Mouse (Mus musculus): ENCODE data around the gene Cacna2d3. TPM values are rescaled to one million over a fixed set of nuclear protein-coding genes. Genes with fewer than 3 reads are reported as not detected.

Cacna2d3 gene
- total and polyA plus RNA-seq, 3 experiments = 0.61 to 0.78 (median 0.70) TPM

- 65% methylated on average over 4 of the region's 4 CpGs for WGBS
Measured at GRCm38 (mm10) chr14:29021295-29021694, 700.4 kb downstream of the Cacna2d3 start.

GRCm38 (mm10) chr14:29018316-29019000, 703.2 kb downstream of the Cacna2d3 start:
- Histone ChIP-seq H3K9ac (ENCODE audit: low read depth, low read length) (peak overlapping the region; percentile 56), H3K4me1 (ENCODE audit: control insufficient read depth, insufficient read depth, low read length) (no peaks in the 10 kb centered on the region), H3K27ac (peak overlapping the region; percentile 84), H3K36me3 (ENCODE audit: control insufficient read depth, insufficient read depth, low read length) (no peaks in the 10 kb centered on the region), H3K79me2 (replicated peaks; ENCODE audit: control insufficient read depth, insufficient read depth, low read length) (no peaks in the 10 kb centered on the region), H3K27me3 (ENCODE audit: control insufficient read depth, insufficient read depth, low read length) (no peaks in the 10 kb centered on the region), H3K4me3 (peak overlapping the region; percentile 46)
- intact Hi-C loops (cut with DNase I) = no loop called here
- 42% methylated on average over 7 of the region's 7 CpGs for WGBS
- no peak for DNase-seq
- no peak for TF ChIP-seq CTCF (IDR thresholded peaks at IDR 0.05)
- no peak for TF ChIP-seq EP300 (IDR thresholded peaks at IDR 0.05; ENCODE audit: insufficient read depth, low read depth, low read length)
- TF ChIP-seq POLR2A (IDR thresholded peaks at IDR 0.05; ENCODE audit: insufficient read depth, low read depth, low read length) = no peak

More at GRCm38 (mm10) chr14:29021295-29021694, 700.4 kb downstream of the Cacna2d3 start:
- TF ChIP-seq EP300 (IDR thresholded peaks at IDR 0.05; ENCODE audit: insufficient read depth, low read depth, low read length) (no peak), POLR2A (IDR thresholded peaks at IDR 0.05; ENCODE audit: insufficient read depth, low read depth, low read length) (peak; percentile 52; the same call in 1 of the 2 replicates)
- Histone ChIP-seq H3K36me3 (ENCODE audit: control insufficient read depth, insufficient read depth, low read length) (no peaks in the 10 kb centered on the region), H3K9ac (ENCODE audit: low read depth, low read length) (peak overlapping the region; percentile 60), H3K27ac (peak overlapping the region; percentile 84), H3K4me3 (0 out of 2 replicates have a peak overlapping the region, but pooled peaks have one; percentile 18), H3K79me2 (replicated peaks; ENCODE audit: control insufficient read depth, insufficient read depth, low read length) (no peaks in the 10 kb centered on the region), H3K4me1 (ENCODE audit: control insufficient read depth, insufficient read depth, low read length) (no peaks in the 10 kb centered on the region), H3K27me3 (ENCODE audit: control insufficient read depth, insufficient read depth, low read length) (no peaks in the 10 kb centered on the region)
- intact Hi-C loops (cut with DNase I) = no loop called here
- no peak for DNase-seq

DNA sequence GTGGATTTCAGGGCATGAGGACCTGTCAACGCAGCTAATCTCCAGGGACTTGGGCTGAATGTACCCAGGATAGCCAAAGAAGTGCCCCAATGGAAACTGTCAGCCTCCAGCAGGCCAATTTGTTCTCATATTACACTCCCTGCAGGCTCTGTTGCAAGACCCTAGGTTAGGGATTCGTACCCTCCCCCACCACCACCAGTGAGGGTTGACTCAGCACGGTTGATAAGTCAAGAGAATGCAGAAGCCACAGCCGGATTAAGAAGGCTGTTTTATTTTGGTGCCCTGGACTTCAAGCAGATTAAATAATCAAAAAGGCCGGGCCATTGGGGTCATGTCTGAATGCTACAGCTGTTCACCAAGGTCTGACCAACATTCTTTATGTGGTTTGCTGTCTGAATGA, 703.8 kb downstream of the Cacna2d3 start, which contains the start of gene Lrtm1:
Gene Lrtm1, plus strand, starts transcription at position 326 of the 400 bp plus-strand sequence.
- Histone ChIP-seq H3K79me2 (replicated peaks; ENCODE audit: control insufficient read depth, insufficient read depth, low read length) (no peaks in the 10 kb centered on the region), H3K4me1 (ENCODE audit: control insufficient read depth, insufficient read depth, low read length) (no peaks in the 10 kb centered on the region), H3K27ac (peak within 1 kb of the TSS; percentile 84), H3K9ac (ENCODE audit: low read depth, low read length) (peak within 1 kb of the TSS; percentile 56), H3K27me3 (ENCODE audit: control insufficient read depth, insufficient read depth, low read length) (no peaks in the 10 kb centered on the region), H3K4me3 (peak within 1 kb of the TSS; percentile 46), H3K36me3 (ENCODE audit: control insufficient read depth, insufficient read depth, low read length) (no peaks in the 10 kb centered on the region)
- WGBS = 23% methylated on average over 5 of the region's 5 CpGs
- peak; percentile 36 to 76 for DNase-seq
- no peak for TF ChIP-seq POLR2A (IDR thresholded peaks at IDR 0.05; ENCODE audit: insufficient read depth, low read depth, low read length)
- TF ChIP-seq EP300 (IDR thresholded peaks at IDR 0.05; ENCODE audit: insufficient read depth, low read depth, low read length) = peak; percentile 69; the same call in 1 of the 2 replicates
- intact Hi-C loops (cut with DNase I) = no loop called here

GRCm38 (mm10) chr14:29015896-29016295, 705.8 kb downstream of the Cacna2d3 start:
- no peak for TF ChIP-seq POLR2A (IDR thresholded peaks at IDR 0.05; ENCODE audit: insufficient read depth, low read depth, low read length)
- TF ChIP-seq CTCF (IDR thresholded peaks at IDR 0.05) = no peak
- no peak for TF ChIP-seq EP300 (IDR thresholded peaks at IDR 0.05; ENCODE audit: insufficient read depth, low read depth, low read length)
- Histone ChIP-seq H3K4me3 (no peak overlapping the region), H3K27me3 (ENCODE audit: control insufficient read depth, insufficient read depth, low read length) (no peaks in the 10 kb centered on the region), H3K9ac (ENCODE audit: low read depth, low read length) (no peak overlapping the region), H3K79me2 (replicated peaks; ENCODE audit: control insufficient read depth, insufficient read depth, low read length) (no peaks in the 10 kb centered on the region), H3K36me3 (ENCODE audit: control insufficient read depth, insufficient read depth, low read length) (no peaks in the 10 kb centered on the region), H3K27ac (no peak overlapping the region), H3K4me1 (ENCODE audit: control insufficient read depth, insufficient read depth, low read length) (no peaks in the 10 kb centered on the region)
- DNase-seq = no peak
- intact Hi-C loops (cut with DNase I) = no loop called here
- WGBS = 72% methylated on average over 5 of the region's 5 CpGs

- no peak for TF ChIP-seq EP300 (IDR thresholded peaks at IDR 0.05; ENCODE audit: insufficient read depth, low read depth, low read length)
- TF ChIP-seq POLR2A (IDR thresholded peaks at IDR 0.05; ENCODE audit: insufficient read depth, low read depth, low read length) = no peak
- no peak for TF ChIP-seq CTCF (IDR thresholded peaks at IDR 0.05)
- Histone ChIP-seq H3K9ac (ENCODE audit: low read depth, low read length) (no peak overlapping the region), H3K27ac (no peak overlapping the region), H3K27me3 (ENCODE audit: control insufficient read depth, insufficient read depth, low read length) (no peaks in the 10 kb centered on the region), H3K36me3 (ENCODE audit: control insufficient read depth, insufficient read depth, low read length) (no peaks in the 10 kb centered on the region), H3K4me1 (ENCODE audit: control insufficient read depth, insufficient read depth, low read length) (no peaks in the 10 kb centered on the region), H3K79me2 (replicated peaks; ENCODE audit: control insufficient read depth, insufficient read depth, low read length) (no peaks in the 10 kb centered on the region), H3K4me3 (no peak overlapping the region)
- WGBS = 44% methylated on average over 2 of the region's 2 CpGs
- intact Hi-C loops (cut with DNase I) = no loop called here
- no peak for DNase-seq
Measured at GRCm38 (mm10) chr14:29014680-29015079, 707.0 kb downstream of the Cacna2d3 start.

DNA sequence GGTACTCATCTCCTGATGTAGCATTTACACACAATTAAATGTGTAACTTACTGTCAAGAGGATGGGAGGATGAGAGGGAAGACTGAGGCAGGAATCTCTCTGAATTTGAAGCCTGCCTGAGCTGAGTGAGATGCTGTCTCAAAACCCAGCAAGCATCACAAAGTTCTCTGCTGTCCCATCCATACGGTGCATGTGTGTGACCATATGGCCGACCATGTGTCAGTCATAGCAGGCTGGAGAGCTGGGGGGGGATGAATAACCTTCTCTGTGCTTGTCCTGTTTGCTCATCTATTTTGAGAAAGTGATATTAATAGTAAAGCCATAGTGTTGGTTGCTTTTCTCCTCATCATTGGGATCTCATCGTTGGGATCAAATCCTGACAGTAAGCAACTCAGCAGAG, 708.5 kb downstream of the Cacna2d3 start:
- Histone ChIP-seq H3K79me2 (replicated peaks; ENCODE audit: control insufficient read depth, insufficient read depth, low read length) (no peaks in the 10 kb centered on the region), H3K27ac (no peak overlapping the region), H3K27me3 (ENCODE audit: control insufficient read depth, insufficient read depth, low read length) (no peaks in the 10 kb centered on the region), H3K36me3 (ENCODE audit: control insufficient read depth, insufficient read depth, low read length) (no peaks in the 10 kb centered on the region), H3K9ac (ENCODE audit: low read depth, low read length) (no peak overlapping the region), H3K4me1 (ENCODE audit: control insufficient read depth, insufficient read depth, low read length) (no peaks in the 10 kb centered on the region), H3K4me3 (no peak overlapping the region)
- WGBS = 74% methylated on average over 3 of the region's 3 CpGs
- no peak for DNase-seq
- intact Hi-C loops (cut with DNase I) = no loop called here
- TF ChIP-seq CTCF (IDR thresholded peaks at IDR 0.05) = no peak
- TF ChIP-seq POLR2A (IDR thresholded peaks at IDR 0.05; ENCODE audit: insufficient read depth, low read depth, low read length) = no peak
- TF ChIP-seq EP300 (IDR thresholded peaks at IDR 0.05; ENCODE audit: insufficient read depth, low read depth, low read length) = no peak
